Mouse (Mus musculus): ENCODE results near the gene Sdsl.

The Sdsl gene

DNA sequence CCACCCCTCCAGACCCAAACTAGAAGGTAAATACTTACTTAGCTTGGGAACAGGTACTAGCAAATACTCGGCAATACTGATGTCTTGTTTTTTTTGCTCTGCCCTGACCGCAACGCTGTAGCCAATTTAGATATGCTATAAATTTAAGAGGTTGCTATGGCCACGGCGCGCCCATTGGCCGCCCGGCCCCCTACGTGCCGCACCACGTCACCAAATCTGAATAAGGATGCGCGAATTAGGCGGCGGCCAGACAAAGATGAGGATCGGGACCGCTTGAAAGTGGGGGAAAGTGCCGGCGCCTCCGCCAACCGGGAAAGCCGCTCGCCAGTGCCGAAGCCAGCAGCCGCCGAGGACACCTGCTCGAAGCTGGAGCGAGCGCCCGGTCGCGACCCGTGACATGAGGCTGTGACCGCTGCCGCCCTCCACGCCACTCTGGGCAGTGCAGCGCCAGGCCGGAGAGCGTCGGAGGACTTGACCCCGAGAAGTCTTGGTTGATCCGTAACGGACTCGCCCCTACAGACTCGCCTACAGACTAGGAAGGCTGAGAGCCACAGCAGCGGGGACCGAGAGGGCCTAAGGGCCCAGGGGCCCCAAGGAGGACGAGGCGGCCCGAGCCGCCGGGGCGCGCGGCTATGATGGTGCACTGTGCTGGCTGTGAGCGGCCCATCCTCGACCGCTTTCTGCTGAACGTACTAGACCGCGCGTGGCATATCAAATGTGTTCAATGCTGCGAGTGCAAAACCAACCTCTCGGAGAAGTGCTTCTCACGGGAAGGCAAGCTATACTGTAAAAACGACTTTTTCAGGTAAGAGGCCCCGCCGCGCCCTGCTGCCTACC, 40.7 kb downstream of the Sdsl start, which contains the start of gene Lhx5:
Gene Lhx5 (plus strand): TSS at position 51 of the 837 bp plus-strand sequence.
- in situ Hi-C loops (cut with MboI; ENCODE audit: low sequenced_read_pairs) = no loop called here

GRCm38 (mm10) chr5:120431001-120431583, 41.5 kb downstream of the Sdsl start:
- in situ Hi-C loops (cut with MboI; ENCODE audit: low sequenced_read_pairs) = no loop called here

GRCm38 (mm10) chr5:120429692-120430091, 42.9 kb downstream of the Sdsl start:
- in situ Hi-C loops (cut with MboI; ENCODE audit: low sequenced_read_pairs) = no loop called here

GRCm38 (mm10) chr5:120428990-120429389, 43.6 kb downstream of the Sdsl start:
- in situ Hi-C loops (cut with MboI; ENCODE audit: low sequenced_read_pairs) = no loop called here

DNA sequence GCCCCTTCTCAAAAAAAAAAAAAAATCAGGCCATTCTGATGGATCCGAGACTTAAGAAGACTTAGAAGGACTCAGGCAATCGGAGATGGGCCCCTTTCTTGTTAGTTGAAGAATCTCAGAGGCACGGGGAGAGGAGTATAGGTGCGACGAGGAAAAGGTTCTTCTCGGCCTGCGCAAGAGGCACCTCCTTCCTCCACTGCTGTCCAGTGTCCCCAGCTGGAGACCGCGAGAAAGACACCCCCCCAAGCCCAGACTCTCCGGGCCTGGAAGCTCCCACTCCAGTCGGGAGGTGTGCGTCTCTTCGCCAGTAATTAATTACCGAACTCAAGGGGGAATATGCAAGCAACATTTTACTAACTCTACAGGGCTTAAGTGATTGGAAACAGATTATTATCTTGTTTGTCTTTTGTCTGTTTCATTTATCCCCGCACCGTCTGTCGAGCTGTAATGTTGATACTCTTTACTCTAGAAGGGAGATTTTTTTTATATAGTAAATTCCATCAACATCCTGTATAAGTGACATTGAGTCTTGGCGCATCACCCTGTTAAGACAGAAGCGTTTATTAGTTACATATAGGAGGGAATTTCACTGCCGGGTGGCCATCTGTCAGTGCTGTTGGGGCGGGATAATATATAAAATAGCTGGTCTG, 44.3 kb downstream of the Sdsl start:
- in situ Hi-C loops (cut with MboI; ENCODE audit: low sequenced_read_pairs) = no loop called here

GRCm38 (mm10) chr5:120427451-120427938, 45.1 kb downstream of the Sdsl start:
- in situ Hi-C loops (cut with MboI; ENCODE audit: low sequenced_read_pairs) = no loop called here

- in situ Hi-C loops (cut with MboI; ENCODE audit: low sequenced_read_pairs) = no loop called here
These were observed 46.0 kb downstream of the Sdsl start for GRCm38 (mm10) chr5:120426572-120426971.

DNA sequence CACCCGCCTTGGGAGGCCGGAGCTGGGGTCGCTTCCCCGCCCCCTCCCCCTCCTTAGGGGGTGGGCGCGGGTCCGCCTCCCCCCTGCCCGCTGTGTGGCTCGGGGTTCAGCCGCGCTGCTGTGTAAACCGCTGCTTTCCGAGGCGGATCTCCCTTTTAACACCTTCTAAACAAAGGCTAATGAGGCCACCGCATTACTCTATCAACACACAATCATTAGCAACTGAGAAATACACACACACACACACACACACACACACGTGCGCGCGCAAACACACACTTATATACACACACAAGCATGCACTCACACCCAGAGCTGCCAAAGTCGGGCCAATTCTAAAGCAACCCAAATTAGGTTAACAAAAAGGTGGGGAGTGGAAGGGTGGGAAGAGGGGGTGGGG, 46.9 kb downstream of the Sdsl start:
- in situ Hi-C loops (cut with MboI; ENCODE audit: low sequenced_read_pairs) = no loop called here

GRCm38 (mm10) chr5:120424657-120425056, 48.0 kb downstream of the Sdsl start:
- in situ Hi-C loops (cut with MboI; ENCODE audit: low sequenced_read_pairs) = no loop called here

DNA sequence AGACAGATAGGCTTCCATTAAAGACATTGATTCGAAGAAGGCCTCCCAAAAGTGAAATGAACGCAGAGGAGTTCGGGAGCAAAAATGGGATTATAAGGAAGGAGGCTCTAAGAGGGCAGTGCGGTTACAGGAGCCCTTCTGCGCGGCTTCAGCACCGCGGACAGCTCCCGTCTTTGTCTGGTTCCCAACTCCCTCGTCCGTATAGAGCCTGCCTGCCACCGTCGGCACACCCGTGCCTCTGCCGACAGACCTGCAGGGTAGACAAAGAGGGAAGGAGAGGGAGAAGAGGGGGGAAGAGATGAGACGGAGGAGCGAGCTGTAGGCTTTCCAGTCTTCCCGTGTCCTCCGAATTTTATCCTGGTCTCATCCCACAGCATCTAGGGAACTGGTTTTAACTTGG, 48.6 kb downstream of the Sdsl start:
- in situ Hi-C loops (cut with MboI; ENCODE audit: low sequenced_read_pairs) = no loop called here

- in situ Hi-C loops (cut with MboI; ENCODE audit: low sequenced_read_pairs) = no loop called here
These were observed 52.5 kb downstream of the Sdsl start for GRCm38 (mm10) chr5:120420106-120420505.

- in situ Hi-C loops (cut with MboI; ENCODE audit: low sequenced_read_pairs) = no loop called here
These were observed 59.2 kb downstream of the Sdsl start for GRCm38 (mm10) chr5:120413436-120413835.

- in situ Hi-C loops (cut with MboI; ENCODE audit: low sequenced_read_pairs) = no loop called here
These were observed 62.9 kb downstream of the Sdsl start for GRCm38 (mm10) chr5:120409385-120410378.

DNA sequence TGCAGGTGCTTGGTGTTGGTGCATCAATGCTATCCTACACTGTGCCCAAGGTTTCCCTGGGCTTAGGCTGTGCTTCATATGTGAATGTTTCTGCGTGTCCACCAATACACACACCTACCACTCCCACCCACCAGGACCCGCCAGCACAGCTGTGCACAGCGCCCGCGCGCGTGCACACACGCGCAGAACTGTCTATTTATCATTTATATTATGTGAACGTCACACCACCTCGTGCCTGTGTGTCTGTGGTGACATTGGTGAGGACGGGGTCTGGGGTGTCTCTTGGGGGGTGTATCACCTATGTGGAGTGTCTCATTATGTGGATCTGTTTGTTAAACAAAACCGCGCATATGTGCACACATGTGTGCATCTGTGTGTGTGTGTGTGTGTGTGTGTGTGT, 63.7 kb downstream of the Sdsl start:
- in situ Hi-C loops (cut with MboI; ENCODE audit: low sequenced_read_pairs) = no loop called here

All from CH12F3 (cell line).